Mouse (Mus musculus): Measurements from ENCODE around the gene 1700025G04Rik.

- no peak for TF ChIP-seq CTCF (IDR thresholded peaks at IDR 0.05)
- no peak for TF ChIP-seq EP300 (IDR thresholded peaks at IDR 0.05)
Observed at GRCm38 (mm10) chr1:151914494-151914893, 175.4 kb downstream of the 1700025G04Rik start.

Data from lung, postnatal 0 days (tissue).